Mouse (Mus musculus): ENCODE measurements around the gene Dusp15. TPM values are rescaled to one million over a fixed set of nuclear protein-coding genes. Genes with fewer than 3 reads are reported as not detected.

Gene Dusp15
- under 1 TPM; 0.15 to 0.65 TPM for total RNA-seq (2021)

DNA sequence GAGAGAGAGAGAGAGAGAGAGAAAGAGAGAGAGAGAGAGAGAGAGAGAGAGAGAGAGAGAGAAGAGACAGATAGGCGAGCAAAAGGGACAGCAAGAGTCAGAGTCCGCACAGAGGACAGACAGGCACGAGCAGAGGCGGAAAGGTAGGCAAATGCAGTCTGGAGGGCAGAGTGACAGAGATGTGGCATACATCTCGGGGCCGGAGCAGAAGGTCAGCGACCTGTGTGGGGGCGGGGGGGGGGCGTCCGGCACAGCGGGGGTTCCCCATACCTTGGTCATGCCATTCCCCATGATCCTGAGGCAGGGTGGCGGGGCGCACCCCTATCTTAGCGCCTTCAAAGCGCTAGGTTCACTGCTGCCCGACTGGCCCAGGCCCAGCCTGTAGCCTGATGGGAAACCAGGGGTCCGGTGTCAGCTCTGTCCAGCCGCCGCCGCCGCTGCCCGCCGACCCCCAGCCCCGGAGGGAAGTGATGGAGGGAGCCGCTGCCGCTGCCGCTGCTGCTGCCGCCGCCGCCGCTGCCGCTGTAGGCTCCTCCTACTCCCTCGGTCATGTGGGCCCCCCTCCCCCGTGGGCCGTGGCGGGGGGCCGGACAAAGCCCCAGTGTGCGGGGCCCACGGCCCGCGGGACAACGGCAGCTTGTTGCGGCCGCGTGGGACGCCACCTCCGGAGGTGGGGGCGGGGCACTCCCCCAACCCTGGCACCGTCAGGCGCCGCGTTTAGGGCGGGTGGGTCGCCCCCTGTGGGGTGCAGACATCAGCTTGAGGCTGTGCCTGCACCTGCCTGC lies at the start of gene Dusp15:
Gene Dusp15, minus strand, starts transcription at position 634 of the 785 bp plus-strand sequence.
- peak; percentile 18 to 20 for DNase-seq
- intact Hi-C loops (cut with DNase I): no loop called here

DNA sequence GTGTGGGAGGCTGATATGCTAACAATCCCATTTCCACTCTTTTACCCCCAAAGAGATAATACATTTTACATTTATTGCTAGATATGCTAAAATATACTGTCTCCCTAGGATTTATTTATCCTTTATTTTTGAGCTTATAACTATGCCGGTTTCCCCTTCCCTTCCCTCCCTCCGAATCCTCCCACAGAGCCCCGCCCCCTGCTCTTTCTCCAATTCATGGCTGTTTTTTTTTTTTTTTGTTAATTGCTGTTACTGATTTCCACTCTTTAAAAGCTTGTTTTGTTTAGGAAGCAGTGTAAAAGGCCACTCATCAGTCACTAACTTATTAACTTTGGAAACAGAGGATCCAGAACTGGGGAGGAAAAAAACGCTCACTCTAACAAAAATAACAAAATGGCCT lies 45.5 kb upstream of the Dusp15 start:
- DNase-seq: no peak
- intact Hi-C loops (cut with DNase I): no loop called here

DNA sequence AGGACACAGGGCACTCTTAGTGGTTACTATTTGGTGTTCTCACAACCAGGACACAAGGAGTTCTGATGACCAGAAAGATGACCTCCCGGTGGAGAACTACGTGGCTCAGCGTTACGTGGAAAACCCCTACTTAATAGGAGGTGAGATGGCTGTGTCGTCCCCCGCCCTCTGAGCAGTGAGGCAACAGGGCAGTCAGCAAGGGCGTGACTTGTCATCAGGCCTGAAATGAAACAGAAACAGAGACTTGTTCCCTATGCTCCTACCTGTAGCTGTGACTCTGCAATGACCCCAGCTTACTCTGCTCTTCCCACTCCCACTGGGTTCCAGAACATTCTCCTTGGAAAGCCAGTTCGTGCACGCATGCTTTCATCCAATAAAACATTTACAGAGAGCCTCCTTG lies 40.0 kb upstream of the Dusp15 start:
- DNase-seq: no peak
- intact Hi-C loops (cut with DNase I): no loop called here

DNA sequence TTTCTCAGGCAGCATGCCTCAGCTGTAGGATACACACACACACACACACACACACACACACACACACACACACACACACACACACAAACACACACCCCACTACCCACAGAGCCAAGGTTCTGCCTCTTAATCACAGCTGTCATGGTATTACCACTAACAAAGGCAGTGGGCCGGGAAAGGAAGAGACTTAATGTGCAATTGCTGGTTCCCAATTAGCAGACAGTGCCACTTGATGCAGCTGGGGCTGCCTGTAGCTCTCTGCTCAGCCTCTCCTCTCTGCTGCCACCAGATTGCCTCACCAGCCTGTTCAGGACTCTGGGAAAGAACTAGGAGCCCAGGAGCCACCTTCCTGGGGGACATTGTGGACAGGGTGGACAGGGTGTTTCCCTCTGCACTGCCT lies 34.1 kb upstream of the Dusp15 start:
- DNase-seq: no peak
- intact Hi-C loops (cut with DNase I): no loop called here

DNA sequence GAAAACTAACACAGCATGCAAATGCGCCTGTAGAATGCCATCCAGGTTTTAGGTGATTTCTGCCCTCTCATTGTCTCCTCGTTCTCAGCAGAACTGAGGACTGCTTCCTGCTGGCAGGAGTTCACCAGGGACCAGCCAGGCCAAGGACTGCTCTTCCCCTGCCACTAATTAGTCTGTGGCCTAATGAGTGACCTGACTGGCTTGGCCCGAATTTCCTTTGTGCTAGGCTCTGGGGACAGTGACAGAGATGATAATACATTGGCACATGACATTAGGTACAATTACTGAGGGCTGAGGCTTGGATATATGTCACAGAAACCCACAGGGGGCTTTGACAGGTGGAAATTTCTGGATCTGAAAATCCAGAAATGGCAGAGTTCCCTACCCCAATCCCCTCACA lies 25.5 kb upstream of the Dusp15 start:
- intact Hi-C loops (cut with DNase I): no loop called here
- no peak for DNase-seq

DNA sequence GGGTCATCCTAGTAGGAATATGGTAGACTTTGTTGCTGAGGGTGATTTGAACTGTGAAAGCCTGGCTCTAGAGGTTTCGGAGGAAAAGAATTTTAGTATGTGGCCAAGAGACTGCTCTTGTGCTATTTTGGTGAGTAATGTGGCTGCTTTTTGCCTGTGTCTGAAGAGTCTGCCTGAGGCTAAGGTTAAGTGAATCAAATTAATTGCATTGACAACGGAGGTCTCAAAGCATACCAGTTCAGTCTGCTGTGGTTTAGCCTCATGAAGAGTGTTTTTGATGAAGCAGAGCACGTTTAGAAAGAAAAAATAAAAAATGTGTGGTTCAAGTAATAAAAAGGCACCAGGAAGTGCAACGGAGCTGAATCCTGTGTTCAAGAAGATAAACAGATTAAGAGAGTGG lies 14.1 kb upstream of the Dusp15 start:
- intact Hi-C loops (cut with DNase I): no loop called here

DNA sequence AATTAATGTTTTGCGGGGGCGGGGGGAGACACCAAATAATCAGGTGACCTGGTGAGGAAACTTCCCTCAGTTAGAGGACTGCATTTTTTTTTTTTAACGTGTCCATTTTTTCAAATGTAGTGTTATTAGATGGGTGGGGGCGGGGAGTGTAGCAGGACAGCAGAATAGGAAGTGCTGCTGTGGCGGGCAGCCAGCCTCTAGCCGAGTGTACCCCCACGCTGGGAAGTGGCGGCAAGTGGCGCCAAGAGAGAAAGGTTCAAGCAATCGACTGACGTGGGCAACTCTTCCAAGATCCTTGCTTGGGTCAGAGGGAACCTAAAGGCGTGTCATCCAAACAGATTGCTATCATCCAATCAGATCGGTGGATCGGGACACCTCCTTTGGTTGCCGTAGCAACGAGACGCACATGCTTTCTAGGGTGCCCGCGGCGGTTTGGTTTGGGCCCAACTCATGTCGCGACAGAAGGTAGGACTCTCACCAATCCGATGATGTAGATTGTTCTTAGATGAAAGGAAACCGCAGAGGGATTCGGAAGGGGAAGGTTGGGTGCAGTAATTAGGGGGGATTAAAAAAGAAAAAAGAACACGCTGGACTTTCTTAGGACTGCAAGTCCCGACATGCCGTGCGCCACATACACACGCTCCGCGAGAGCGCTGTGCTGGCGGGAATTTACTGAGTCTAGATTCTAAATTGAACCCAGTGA lies 10.7 kb upstream of the Dusp15 start, which contains the start of gene Ttll9:
Gene Ttll9, plus strand, starts transcription at position 395 of the 703 bp plus-strand sequence.
- intact Hi-C loops (cut with DNase I): no loop called here
- DNase-seq: peak; percentile 69 to 71

More for the DNA sequence above, 14.1 kb upstream of the Dusp15 start:
- DNase-seq: no peak

DNA sequence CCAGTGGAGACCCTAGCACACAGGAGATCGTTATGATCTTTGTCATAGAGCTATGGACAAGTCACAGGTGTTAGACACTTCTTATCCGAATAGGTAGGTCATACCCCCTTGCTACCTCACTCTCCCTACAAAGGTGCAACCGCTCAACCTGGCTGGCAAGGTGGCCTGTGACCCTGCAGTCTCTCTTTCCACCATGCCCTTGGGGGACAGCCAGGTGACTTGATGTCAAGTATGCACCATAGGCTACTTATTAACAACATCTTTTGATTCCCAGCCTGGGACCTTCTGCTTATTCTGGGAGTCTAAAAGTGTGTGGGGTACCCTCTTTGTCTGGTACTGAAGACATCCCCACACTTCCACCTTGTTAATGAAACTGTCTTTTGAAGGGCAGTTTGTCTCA lies 6.6 kb upstream of the Dusp15 start:
- intact Hi-C loops (cut with DNase I): no loop called here
- no peak for DNase-seq

DNA sequence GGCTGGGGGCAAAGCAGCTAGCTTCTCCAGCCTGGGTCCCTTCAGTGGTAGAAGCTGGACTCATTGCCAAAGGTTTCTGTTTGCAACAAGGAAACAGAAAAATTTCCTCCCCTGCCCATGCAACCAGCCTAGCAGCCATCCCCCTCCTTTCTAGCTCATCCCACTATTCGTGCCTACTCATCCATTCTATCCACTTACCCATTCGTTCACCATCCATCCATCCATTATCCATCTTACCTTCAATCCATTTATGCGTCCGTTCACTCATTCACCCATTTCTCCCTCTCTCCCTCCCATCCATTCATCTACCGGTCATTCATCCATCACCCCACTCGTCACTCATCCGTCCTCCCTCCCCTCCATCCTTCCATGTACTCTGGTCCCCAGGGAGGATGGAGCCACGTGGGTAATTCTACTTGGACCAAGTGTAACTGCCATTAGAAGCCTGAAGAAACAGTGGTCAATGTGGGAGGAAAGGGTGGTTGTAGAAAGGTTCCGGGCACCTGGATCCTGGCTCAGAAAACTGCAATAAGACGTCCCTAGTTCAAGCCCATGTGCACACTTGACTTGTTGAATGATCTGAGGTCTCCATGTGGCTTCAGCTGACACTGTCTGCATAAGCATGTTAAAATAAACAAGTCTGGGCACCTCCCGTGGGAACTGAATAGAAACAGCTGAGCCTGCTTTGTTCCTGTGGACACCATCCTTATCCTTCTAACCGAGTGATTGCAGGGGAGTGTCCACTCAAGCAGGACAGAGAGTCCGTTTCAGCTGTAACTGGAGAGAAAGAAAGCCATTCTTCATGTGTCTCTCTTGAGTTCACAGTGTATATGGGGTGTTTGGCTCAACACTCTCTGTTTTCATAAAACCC lies 587 bp upstream of the Dusp15 start:
- intact Hi-C loops (cut with DNase I): no loop called here
- DNase-seq: peak in 1 of 2 experiments; percentile 14

DNA sequence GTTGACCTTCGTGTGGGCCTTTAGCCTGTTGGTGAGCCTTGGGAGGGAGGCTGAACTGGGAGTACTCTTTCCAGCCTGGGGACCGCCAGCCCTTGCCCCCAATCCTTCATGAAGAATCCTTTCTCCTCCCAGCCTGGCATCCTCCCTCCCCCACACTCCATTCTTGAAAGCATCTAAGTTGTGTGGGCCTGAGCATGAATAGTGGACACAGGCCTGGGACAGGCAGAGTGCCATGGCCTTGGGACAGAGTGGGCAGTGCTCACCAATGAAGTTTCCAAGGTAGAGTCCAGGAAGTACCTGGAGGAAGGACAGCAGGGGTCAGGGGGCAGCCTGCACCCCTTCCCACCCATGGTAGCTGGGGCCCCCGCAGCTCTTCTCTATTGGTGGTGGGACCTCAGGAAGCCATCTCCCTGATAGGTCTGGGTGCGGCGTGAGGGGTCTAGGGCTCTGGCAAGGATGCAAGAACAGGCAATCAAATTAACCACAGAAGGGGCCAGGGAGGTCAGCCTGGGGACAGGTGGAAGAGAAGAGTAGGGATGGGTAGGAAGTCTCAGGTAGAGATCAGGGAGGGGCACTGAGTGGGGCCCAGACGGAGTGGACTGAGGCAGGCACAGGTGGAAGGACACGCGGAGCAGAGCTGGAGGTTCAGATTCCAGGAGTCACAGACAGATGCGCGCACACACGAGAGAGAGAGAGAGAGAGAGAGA lies 987 bp downstream of the Dusp15 start:
- DNase-seq: no peak
- intact Hi-C loops (cut with DNase I): no loop called here

DNA sequence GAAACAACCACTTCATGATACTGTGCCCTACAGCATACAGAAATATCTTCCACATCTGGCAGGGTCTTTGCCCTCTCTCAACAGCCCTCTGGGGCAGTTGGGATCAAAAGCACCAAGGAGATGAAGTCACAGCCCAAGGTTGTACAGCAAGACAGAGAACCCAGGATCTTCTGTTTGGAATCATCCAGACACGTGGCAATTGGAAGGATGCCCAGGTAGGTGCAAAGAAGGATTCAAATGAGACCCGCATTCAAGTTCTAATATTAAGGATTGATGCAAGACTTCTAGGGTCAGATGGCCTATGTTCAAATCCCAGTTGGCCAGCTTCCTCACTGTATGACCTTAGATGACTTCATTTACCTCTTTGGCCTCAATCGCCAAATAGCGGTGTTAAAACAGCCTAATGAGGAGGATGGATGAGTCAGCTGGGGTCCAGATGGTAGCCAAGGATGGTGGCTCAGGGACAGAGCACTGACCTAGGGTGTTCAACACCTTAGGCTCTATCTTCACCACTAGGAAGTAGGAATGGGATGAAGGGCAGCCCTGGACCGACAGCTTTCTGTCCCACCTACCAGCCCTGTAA lies 3.0 kb downstream of the Dusp15 start:
- no peak for DNase-seq
- intact Hi-C loops (cut with DNase I): no loop called here

DNA sequence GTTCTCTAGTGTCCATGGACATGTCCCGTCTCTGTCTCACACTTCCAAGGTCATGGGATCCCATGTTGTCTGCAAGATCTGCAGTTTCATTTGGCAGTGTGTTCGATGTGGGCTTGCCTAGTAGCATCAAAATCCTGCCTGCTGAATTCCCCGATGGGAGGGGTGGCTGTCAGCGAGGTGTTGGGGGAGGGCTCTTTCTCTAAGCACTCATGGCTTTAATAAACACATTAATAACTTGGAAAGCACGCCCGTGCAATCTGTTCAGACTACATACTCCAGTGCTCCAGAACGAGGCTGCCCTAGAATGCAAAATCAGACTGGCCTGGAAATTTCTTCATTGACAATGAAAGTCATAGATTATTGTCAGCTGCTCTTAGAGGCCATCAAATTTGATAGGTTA lies 4.4 kb downstream of the Dusp15 start:
- no peak for DNase-seq
- intact Hi-C loops (cut with DNase I): no loop called here

DNA sequence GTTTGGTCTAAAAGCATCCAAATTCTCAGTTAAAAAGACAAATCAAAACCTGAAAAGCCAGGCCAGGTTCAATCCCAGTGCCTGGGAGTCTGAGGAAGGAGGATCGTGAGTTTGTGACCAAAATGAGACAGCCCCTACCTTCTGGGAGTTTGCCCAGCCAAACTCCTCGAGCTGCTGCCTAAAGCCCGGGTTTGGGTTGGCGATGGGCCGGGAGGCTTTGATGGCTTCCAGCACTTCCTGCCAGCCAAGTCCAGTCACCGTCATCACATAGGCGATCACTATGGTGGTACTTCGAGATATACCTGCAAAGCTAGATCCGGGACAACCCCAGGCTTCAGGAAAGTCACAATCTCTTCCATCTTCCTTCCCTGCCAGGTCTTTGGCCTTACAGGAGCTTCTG lies 7.5 kb downstream of the Dusp15 start:
- DNase-seq: no peak
- intact Hi-C loops (cut with DNase I): no loop called here

DNA sequence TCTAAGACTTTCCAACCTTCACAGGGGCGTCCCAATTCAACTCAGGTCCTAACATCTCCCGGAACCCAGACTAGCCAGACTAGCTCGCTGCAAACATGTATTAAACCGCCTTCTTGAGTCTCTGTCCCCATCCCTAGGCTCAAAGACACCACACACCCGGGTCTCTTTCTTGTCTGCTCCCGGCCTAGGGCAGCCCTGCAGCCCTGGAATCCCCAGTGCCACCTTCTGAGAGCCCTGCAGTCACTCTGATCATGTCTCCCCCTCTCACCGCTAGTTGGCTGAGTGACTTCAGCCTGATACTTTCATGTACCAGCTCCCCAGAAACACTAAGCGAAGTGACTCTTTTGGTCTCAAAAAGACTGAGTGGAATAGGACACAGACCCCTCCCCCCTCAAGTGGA lies 7.9 kb downstream of the Dusp15 start:
- intact Hi-C loops (cut with DNase I): no loop called here
- DNase-seq: no peak

DNA sequence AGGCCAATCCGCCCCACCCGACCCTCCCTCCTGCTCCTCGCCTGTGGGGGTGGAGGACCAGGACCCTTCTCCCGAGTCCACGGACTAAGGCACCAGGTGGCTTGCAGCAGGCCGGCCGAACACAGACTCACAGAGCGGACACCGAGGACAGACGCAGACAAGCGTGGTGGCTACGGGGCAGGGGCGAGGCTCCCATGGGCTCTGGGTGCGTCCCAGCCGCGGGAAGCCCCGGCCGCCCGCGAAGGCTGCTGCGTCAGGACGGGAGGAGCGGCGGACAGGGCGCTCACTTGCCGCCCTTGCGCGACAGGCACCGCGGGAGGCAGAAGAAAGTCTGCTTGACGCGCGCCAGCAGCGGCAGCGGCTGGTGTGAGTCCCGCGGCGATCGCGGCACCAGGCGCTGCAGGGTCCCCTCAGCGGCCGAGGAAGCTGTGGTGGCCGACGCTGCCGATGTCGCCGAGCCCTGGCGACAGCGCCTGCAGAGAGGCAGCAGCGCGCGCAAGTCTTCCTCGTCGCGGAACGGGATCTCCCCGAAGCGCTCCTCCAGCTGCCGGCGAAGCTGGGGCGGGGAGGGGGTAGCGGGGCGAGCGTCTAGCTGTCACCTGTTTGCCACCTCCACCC lies 8.5 kb downstream of the Dusp15 start:
- DNase-seq: peak in 1 of 2 experiments; percentile 26

DNA sequence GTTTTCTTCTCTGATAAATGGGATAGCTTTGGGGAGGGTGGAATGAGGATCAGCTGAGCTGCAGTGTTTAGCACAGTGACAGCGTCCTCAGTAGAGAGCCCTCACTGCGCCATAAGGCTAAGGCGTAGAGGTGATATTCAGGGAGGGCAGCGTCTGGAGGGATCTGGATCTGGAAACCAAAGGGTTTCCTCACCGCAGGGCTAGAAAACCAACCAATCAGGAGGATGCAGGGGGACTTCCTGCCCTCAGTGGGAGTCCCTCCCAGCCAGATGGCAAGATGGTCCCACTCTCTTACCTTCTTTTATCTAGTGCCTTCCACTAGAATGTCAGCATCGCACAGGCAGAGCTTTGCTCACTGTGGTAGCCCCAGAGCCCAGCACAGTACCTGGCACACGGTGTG lies 9.7 kb downstream of the Dusp15 start:
- no peak for DNase-seq
- intact Hi-C loops (cut with DNase I): no loop called here

More for the DNA sequence above, 8.5 kb downstream of the Dusp15 start:
- intact Hi-C loops (cut with DNase I): no loop called here

DNA sequence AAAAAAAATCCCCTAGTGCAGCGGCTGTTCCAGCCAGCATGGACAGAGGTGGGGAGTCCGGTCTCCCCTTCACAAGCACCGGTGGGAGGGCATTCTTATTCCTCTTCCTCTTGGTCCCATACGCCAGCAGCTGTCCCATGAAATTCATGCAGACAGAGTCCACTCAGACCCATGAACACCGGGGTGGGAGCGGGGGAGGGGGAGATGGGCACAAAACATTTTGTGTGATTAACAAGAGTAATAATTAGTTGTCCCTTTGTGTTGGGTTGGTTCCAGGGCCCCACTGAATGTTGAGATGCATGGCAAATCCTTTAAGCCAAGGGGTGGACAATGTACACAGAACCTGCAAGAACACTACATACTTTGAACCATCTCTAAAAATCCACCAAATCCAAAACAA lies 10.4 kb downstream of the Dusp15 start:
- intact Hi-C loops (cut with DNase I): no loop called here
- DNase-seq: no peak

DNA sequence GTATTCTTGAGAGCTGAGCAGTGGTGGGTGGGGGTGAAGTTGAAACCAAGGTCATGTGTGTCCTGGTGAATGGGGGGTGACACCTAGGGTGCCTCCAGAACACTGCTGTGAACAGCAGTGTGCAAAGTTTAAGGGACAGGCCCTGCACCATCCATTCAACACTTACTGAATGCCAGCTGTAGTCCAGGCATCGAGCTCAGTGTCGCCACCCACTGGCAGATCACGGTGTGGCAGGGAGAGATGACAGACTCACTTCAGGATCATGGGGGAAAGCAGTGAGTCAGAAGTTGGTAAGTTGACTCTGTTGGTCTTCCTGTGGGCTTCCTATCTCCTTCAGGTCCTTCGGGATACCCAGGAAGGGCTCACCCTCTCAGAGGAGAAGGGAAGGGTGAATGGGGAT lies 11.7 kb downstream of the Dusp15 start:
- intact Hi-C loops (cut with DNase I): no loop called here
- peak in 1 of 2 experiments; percentile 77 for DNase-seq

DNA sequence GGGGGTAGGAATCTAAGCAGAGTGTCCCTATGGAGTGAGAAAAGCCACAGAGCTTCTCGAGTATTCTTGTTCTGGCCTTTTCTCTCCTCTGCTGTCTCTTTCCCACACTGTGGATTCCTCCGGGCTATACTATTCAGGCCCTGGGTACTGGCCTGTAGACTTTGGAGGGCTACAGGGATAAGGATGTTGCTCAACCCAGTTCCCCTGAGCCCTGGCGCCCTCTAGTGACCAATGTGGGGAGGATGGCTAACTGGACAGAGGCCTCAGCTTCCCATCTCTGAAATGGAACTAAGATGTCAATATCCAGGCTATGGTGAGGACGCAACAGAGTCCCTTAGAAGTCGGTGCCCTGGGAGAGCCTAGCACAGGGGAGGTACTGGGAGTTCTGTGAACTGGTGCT lies 17.9 kb downstream of the Dusp15 start:
- intact Hi-C loops (cut with DNase I): loop anchor here (1.0 kb wide), 1 partner anchor 19 kb away; no protein-coding TSS in a partner anchor
- peak; percentile 77 to 82 for DNase-seq

DNA sequence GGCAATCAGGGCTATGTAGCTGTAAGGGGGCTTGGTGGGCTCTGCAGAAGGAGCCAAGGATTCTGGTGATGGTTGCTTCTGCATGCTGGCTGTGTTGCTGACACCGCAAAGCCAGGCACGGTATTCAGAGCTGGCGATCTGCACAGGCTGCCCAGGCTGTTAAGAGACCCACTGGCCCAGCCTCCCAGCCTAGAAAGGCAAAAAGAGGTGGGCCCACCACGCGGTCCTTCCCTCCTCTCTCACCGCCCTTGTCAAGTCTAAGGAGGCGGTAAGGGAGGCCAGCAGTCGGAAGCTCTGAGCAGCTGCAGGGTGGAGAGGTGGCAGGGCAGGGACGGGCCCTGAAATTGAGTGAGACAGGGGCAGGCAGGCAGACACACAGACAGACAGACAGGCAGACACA lies 18.4 kb downstream of the Dusp15 start, which contains the start of gene Foxs1:
Gene Foxs1, minus strand, starts transcription at position 161 of the 400 bp plus-strand sequence.
- DNase-seq: peak; percentile 69 to 76
- intact Hi-C loops (cut with DNase I): loop anchor here (1.0 kb wide), 1 partner anchor 19 kb away; no protein-coding TSS in a partner anchor

Measured in heart, postnatal 10 days (tissue).